Mouse (Mus musculus): ENCODE data around the gene Tada2b.

The Tada2b gene

DNA sequence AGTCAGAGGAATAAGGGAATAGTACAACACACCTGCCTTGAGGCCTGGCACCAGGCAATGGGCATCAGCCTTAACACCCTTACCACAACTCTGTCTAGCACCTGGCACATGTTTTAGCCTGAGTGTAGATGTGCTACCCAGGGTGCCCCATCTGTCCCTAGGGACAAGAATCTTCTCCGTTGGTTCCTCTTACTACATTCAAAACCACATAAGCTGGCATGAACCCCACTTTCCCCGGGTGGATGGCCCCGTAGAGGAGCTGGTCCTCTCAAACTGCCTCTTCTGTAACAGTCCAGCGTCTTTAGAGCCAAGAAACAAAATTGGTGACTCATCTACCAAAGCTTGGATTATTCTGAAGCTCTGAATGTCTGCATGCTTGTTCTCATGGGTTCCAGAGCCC is 3.7 kb downstream of the Tada2b start:
- DNase-seq (ENCODE audit: low spot score in 2 of 2): no peak

DNA sequence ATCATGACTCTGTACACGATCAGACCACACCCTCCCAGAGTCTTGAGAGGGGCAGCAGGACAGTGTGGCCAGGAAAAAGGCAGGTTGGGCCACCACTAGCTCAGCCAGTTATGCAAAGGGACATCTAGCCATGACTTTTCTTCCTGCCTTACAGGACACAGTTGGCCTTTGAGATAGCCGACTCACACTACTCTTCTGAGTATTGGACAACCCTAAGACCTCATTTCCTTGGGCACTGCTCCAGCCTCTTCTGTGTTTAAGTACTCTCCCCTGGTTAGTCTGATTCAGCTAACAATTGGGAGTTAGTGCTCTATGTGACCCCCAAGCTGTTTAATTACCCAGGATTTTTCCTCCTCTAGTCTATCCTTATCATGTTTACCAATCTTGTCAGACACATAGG is 4.3 kb downstream of the Tada2b start:
- no peak for DNase-seq (ENCODE audit: low spot score in 2 of 2)

DNA sequence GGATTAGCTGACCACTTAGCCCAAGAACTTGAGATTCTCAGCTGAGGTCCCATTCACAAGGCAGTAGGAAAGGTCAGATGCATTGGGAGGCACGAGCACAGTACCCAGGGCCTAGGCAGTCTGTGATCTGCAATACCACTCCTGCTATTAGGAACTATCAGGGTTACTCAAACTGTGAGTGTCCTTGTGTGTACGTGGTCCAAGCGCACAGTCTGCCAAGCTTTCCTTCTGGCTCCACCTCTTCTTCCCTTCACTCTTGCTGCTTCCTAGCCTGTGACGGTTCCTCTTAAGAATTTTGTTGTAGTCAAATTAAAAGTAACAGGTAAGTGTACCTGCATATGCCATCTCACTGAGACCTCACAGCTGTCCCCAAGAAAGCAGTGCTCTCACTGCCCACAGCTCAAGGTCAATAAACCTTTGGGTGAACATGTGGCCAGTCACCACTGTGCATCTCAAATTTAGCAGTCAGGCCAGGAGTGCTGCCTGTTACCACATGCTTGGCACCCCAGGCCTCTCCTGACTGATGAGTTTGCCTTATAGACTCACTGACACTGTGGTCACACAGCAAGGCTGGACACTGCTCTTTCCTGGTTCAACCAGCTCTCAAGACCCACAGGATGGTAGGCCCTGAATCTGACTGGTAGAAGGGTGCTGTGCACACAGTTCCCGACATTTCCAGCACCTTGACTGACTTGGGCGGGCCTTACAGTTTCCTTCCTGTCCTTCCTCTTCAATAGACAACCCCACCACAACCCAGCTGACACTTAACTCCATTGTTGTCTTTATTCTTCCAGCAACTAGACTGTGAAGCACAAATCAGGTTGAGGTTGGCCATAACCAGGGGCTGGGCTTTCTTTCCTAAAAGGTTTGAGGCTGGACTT is 5.3 kb downstream of the Tada2b start:
- DNase-seq (ENCODE audit: low spot score in 2 of 2): no peak

GRCm38 (mm10) chr5:36477486-36477885 is 6.6 kb downstream of the Tada2b start:
- no peak for DNase-seq (ENCODE audit: low spot score in 2 of 2)

GRCm38 (mm10) chr5:36474283-36474682 is 9.8 kb downstream of the Tada2b start:
- DNase-seq (ENCODE audit: low spot score in 2 of 2): peak; percentile 71 to 77

- no peak for DNase-seq (ENCODE audit: low spot score in 2 of 2)
These were observed 11.0 kb downstream of the Tada2b start for GRCm38 (mm10) chr5:36472876-36473655.

DNA sequence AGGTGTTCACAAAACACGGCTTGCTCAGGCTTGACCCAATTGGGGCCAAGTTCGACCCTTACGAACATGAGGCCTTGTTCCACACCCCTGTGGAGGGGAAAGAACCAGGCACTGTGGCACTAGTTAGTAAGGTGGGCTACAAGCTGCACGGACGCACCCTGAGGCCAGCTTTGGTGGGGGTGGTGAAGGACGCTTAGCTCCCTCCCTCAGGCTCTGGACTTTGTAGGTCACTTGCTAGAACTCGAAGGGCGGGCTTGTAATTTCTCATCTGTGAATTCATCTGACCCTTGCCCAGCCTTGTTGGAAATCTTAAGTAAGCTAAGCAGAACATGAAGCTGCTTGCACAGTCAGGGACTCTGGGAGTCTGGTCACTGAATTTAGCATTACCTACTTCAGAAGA is 12.9 kb downstream of the Tada2b start:
- no peak for DNase-seq (ENCODE audit: low spot score in 2 of 2)

- no peak for DNase-seq (ENCODE audit: low spot score in 2 of 2)
These were observed 18.2 kb downstream of the Tada2b start for GRCm38 (mm10) chr5:36465889-36466288.

DNA sequence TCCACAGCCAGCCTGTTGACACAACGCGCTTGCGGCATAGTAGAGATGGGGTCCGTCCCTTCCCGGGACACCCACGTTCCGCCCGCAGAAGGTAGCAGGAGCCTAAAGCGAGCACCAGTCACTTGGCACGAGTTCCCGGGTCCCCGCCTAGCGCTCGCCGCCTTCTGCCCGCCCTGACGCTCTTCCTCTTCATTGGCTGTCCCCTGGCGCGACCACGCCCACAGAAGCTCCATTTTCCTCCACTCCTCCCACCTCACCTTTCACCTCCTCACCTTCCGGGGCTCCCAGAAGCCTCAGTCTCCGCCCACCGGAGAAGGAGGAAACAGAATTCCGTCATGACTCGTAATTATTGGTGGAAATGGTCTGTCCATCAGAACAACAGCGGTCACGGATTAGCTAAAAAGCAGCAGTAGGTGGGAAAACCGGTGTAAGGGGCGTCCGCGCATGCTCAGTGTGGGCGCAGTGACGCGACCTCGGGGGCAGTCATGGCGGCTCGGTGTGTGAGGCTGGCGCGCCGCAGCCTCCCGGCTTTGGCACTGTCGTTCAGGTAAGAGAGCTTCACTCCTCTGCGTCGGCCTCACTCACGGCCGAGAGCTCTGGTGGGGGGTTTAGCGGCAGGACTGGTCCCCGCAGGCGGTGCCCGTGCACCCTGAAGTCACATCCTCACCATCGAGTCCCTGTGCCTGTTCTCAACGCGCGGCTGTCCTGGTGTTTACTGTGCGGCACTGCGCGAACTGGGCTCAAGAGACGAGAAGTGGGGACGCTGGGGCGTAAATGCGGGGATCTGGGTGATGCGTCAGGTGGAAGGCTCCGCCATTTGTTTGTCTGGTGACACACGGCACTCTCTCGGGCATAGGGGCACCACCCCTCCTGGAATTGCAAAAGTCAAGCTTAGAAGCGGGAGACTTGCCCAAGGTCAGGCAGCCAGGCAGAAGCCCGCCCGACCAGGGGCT is 19.1 kb downstream of the Tada2b start, which contains the start of gene Grpel1:
Gene Grpel1 (plus strand): TSS at position 290 of the 953 bp plus-strand sequence.
- DNase-seq (ENCODE audit: low spot score in 2 of 2): peak; percentile 97 to 100

DNA sequence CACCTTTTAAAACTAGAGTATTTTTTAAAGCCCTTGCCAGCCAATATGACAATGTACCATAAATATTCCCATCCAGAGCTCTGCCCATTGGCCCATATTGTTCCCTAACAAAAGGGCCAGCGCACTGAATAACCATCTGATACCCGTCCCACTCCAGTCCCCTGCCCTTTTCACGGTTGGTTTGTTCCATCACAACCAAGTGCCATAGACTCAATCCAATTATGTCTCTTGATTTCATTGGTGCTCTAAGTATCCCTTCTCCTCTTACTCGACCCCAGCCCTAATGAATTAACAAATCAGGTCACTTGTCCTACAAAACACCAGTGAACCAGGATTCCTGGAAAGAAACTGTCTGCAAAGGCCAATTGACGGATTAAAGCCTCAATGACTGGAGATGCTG is 20.7 kb downstream of the Tada2b start:
- no peak for DNase-seq (ENCODE audit: low spot score in 2 of 2)

- DNase-seq (ENCODE audit: low spot score in 2 of 2): peak; percentile 80 to 81
These were observed 21.3 kb downstream of the Tada2b start for GRCm38 (mm10) chr5:36462810-36463209.

- no peak for DNase-seq (ENCODE audit: low spot score in 2 of 2)
These were observed 22.9 kb downstream of the Tada2b start for GRCm38 (mm10) chr5:36461231-36461630.

DNA sequence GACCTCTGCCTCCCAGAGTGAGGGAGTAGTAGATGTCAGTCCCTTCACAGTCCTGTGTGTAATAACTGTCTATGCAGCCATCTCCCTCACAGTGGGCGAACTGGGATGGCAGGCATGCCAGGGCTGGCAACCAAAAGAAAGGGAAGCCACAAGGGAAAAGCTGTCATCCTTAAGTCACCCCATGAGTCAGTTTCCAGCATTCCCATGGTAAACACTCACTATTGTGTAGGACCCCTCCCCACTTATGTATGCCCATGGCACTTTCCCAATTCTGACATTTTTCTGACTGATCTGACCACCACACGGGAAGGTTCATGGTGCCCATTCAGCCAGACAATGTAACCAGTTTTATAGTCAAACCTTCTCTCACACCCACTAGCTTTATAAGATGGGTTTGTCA is 23.4 kb downstream of the Tada2b start:
- DNase-seq (ENCODE audit: low spot score in 2 of 2): no peak

DNA sequence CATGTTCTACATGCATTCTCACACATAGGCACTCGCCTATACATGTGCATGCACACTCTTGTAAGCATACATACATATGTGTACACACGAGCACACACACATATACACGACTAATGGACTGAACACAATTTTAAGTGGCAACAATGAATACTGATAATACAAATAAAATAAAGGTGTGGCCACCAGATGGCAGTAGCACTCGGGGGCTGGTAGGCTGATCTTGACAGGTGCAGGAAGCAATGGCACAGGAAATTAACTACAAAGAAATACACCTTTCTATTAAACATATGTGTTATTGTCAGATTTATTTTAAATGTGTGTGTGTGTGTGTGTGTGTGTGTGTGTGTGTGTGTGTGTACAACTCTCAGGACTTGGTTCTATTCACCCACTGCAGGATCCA is 25.2 kb downstream of the Tada2b start:
- peak; percentile 36 to 59 for DNase-seq (ENCODE audit: low spot score in 2 of 2)

DNA sequence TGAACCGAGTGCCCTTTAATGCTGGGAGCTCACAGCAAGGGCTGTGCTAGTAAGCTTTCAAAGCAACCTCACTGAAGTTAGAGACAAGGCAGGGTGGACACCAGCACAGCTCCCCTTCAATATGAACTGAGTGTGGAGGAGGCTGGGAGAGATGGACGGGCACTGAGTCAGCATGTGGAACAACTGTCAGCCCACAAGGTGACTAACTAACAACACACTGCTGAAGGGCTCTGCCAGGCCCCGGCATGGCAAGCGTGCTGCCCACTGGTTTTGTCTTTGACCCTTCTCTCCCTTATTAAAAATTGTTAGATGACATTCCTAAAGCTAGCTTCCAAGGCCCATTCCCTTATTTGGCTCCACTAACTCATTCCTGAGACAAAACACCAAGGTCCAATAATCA is 26.4 kb downstream of the Tada2b start:
- peak; percentile 29 to 30 for DNase-seq (ENCODE audit: low spot score in 2 of 2)

GRCm38 (mm10) chr5:36452821-36453220 is 31.3 kb downstream of the Tada2b start:
- no peak for DNase-seq (ENCODE audit: low spot score in 2 of 2)

GRCm38 (mm10) chr5:36451872-36452389 is 32.2 kb downstream of the Tada2b start:
- no peak for DNase-seq (ENCODE audit: low spot score in 2 of 2)

DNA sequence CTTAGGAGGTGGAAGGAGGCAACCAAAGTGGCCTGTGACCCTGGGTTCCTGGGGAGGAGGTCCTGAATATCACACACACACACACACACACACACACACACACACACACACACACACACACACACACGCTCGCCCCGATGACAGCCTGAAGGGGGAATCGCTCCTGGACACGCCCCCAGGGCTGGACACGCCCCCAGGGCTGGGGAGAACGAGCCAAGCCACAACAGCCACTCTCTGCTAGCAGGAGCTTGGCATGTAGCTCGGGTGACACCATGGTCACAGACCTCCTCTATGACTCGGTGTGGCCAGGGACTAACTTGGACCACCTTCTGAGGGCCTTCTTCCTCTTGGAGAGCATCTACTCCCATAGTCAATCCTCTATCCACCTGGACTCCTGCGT is 33.0 kb downstream of the Tada2b start:
- DNase-seq (ENCODE audit: low spot score in 2 of 2): no peak

DNA sequence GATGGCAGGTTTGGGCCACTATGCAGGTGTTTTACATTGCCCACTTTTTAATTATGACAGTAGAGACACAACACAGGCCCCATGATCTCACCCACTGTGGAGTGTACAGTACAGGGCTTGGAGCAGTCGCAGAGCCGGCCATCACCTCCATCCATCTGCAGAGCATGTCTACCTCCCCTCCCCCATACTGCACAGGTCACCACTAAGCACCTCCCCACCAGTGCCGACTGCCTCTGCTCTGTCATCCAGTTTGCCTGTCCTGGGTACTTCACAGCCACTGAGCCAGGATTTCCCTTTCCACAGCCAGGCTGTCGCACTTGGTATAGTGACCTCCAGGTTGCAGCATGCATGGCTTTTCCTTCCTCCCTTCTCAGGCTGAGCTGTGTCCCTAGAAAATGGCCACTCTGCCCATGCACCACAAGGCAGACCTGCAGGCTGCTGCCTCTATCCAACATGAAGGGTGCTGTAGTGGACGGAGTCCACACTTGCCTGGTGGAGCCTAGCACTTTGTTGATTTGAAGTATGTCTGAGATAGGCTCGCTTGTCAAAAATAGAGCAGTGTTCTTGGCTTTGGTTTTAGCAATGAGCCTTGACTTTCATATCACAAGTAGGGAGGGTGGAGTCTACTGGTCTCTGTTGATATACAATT is 34.3 kb downstream of the Tada2b start:
- DNase-seq (ENCODE audit: low spot score in 2 of 2): no peak

DNA sequence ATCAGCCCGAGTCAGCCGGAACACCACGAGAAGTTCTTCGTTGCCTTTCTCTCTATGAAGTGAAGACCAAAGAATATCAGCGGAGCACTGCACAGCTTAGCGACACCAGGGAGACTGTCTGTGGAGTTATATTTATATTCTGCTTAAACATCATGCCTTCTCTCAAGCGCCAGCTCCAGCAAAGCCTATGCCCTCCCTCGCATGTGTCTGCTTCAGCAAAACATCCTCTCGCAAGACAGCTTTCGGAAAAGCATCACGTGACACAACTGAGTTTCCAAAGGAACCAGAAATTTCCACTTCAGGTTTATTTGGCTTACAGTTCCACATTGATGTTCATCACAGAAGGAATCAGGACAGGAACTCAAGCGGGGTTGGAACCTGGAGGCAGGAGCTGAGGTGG is 36.2 kb downstream of the Tada2b start:
- DNase-seq (ENCODE audit: low spot score in 2 of 2): no peak

Measured in right cerebral cortex, adult 2 months (tissue).